Mouse (Mus musculus) right cerebral cortex, postnatal 25 days (tissue): ENCODE data around the gene Ankrd12.
"Not testable (repeated sequence)": the region's sequence is repeated elsewhere in the genome, so short reads cannot be mapped to it uniquely, and the experiment has no call there.

Experiments used
- DNase-seq: peaks from one replicate; pipeline ENCODE4 v3.0.0; 2022

Gene Ankrd12

GRCm38 (mm10) chr17:66077437-66077850 lies 555 bp upstream of the Ankrd12 start:
- no peak for DNase-seq

- DNase-seq = peak; percentile 68
Measured at GRCm38 (mm10) chr17:66076174-66076927, 538 bp downstream of the Ankrd12 start.

- no peak for DNase-seq
Measured at GRCm38 (mm10) chr17:66075827-66076173, 1.1 kb downstream of the Ankrd12 start.

- no peak for DNase-seq
Measured at GRCm38 (mm10) chr17:66073971-66074370, 2.9 kb downstream of the Ankrd12 start.

GRCm38 (mm10) chr17:66069036-66069435 lies 7.9 kb downstream of the Ankrd12 start:
- DNase-seq = not testable (repeated sequence)

- no peak for DNase-seq
Measured at GRCm38 (mm10) chr17:66065115-66065514, 11.8 kb downstream of the Ankrd12 start.

GRCm38 (mm10) chr17:66061241-66061938 lies 15.5 kb downstream of the Ankrd12 start:
- DNase-seq = no peak

GRCm38 (mm10) chr17:66058160-66058559 lies 18.7 kb downstream of the Ankrd12 start:
- DNase-seq = no peak

GRCm38 (mm10) chr17:66057145-66057544 lies 19.7 kb downstream of the Ankrd12 start:
- DNase-seq = no peak

- DNase-seq = no peak
Measured at GRCm38 (mm10) chr17:66053349-66053748, 23.5 kb downstream of the Ankrd12 start.

GRCm38 (mm10) chr17:66048795-66049194 lies 28.1 kb downstream of the Ankrd12 start:
- no peak for DNase-seq

- DNase-seq = no peak
Measured at GRCm38 (mm10) chr17:66048199-66048598, 28.7 kb downstream of the Ankrd12 start.

GRCm38 (mm10) chr17:66043679-66044078 lies 33.2 kb downstream of the Ankrd12 start:
- DNase-seq = not testable (repeated sequence)

- DNase-seq = no peak
Measured at GRCm38 (mm10) chr17:66041020-66041419, 35.9 kb downstream of the Ankrd12 start.

- DNase-seq = no peak
Measured at GRCm38 (mm10) chr17:66033239-66033638, 43.6 kb downstream of the Ankrd12 start.

GRCm38 (mm10) chr17:66031991-66032390 lies 44.9 kb downstream of the Ankrd12 start:
- DNase-seq = no peak

- no peak for DNase-seq
Measured at GRCm38 (mm10) chr17:66024211-66024610, 52.7 kb downstream of the Ankrd12 start.

GRCm38 (mm10) chr17:66011790-66012189 lies 65.1 kb downstream of the Ankrd12 start:
- DNase-seq = no peak

GRCm38 (mm10) chr17:66007892-66008291 lies 69.0 kb downstream of the Ankrd12 start:
- DNase-seq = no peak

GRCm38 (mm10) chr17:66007473-66007872 lies 69.4 kb downstream of the Ankrd12 start:
- DNase-seq = no peak

- DNase-seq = no peak
Measured at GRCm38 (mm10) chr17:65988151-65988820, 88.6 kb downstream of the Ankrd12 start.

GRCm38 (mm10) chr17:65976720-65977119 lies 100.2 kb downstream of the Ankrd12 start:
- not testable (repeated sequence) for DNase-seq

GRCm38 (mm10) chr17:65967751-65968150 lies 109.1 kb downstream of the Ankrd12 start:
- DNase-seq = no peak

GRCm38 (mm10) chr17:65962263-65962662 lies 114.6 kb downstream of the Ankrd12 start:
- no peak for DNase-seq
